Mouse (Mus musculus): ENCODE data around the gene Fam131b. TPM values are rescaled to one million over a fixed set of nuclear protein-coding genes. Genes with fewer than 3 reads are reported as not detected.

Fam131b gene
- polyA plus RNA-seq, 1 experiment = 0.45 TPM

- DNase-seq = no peak
- WGBS = 63% methylated on average over 5 of the region's 5 CpGs
- H3K4me1 ChIP-seq (ENCODE audit: control insufficient read depth, insufficient read depth, low read length) = no peaks in the 10 kb centered on the region
- TF ChIP-seq POLR2A (IDR thresholded peaks at IDR 0.05; ENCODE audit: borderline replicate concordance, extremely low read depth, low read depth, low read length) (no peak), CTCF (IDR thresholded peaks at IDR 0.05; ENCODE audit: insufficient read depth, low read length) (no peak)
- H3K4me3 ChIP-seq (replicated peaks; ENCODE audit: extremely low read depth, low read depth, low read length) = no peak overlapping the region
Measured at GRCm38 (mm10) chr6:42339981-42340380, 15.5 kb upstream of the Fam131b start.

DNA sequence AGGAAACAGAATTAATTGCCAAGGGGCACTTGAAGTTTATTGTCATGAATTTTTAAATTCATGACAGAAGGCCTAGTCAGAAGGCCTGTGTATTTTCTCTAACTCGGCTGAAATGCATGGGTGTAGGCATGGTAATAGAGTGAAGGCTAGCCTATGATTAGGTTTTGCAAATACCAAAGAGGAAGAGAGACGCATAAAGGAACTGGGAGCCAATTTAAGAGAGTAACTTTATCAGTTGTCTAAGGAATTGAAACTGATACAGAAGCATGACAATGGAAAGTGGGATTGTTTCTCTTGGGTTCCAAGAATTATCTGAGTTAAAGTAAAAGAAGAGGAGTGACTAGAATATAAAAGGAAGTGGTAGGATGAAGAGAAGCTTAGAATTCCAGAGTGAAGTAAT lies 14.7 kb upstream of the Fam131b start:
- TF ChIP-seq POLR2A (IDR thresholded peaks at IDR 0.05; ENCODE audit: borderline replicate concordance, extremely low read depth, low read depth, low read length) = no peak
- no peak for TF ChIP-seq CTCF (IDR thresholded peaks at IDR 0.05; ENCODE audit: insufficient read depth, low read length)
- Histone ChIP-seq H3K4me1 (ENCODE audit: control insufficient read depth, insufficient read depth, low read length) (no peaks in the 10 kb centered on the region), H3K4me3 (replicated peaks; ENCODE audit: extremely low read depth, low read depth, low read length) (no peak overlapping the region)
- no peak for DNase-seq
- 83% methylated on average over 2 of the region's 2 CpGs for WGBS

GRCm38 (mm10) chr6:42330946-42331345 lies 6.5 kb upstream of the Fam131b start:
- 92% methylated on average over 3 of the region's 3 CpGs for WGBS
- Histone ChIP-seq H3K4me1 (ENCODE audit: control insufficient read depth, insufficient read depth, low read length) (no peaks in the 10 kb centered on the region), H3K4me3 (replicated peaks; ENCODE audit: extremely low read depth, low read depth, low read length) (no peak overlapping the region)
- no peak for DNase-seq
- TF ChIP-seq POLR2A (IDR thresholded peaks at IDR 0.05; ENCODE audit: borderline replicate concordance, extremely low read depth, low read depth, low read length) (no peak), CTCF (IDR thresholded peaks at IDR 0.05; ENCODE audit: insufficient read depth, low read length) (no peak)

- H3K4me3 ChIP-seq (replicated peaks; ENCODE audit: extremely low read depth, low read depth, low read length) = no peak overlapping the region
- no peaks in the 10 kb centered on the region for H3K4me1 ChIP-seq (ENCODE audit: control insufficient read depth, insufficient read depth, low read length)
- TF ChIP-seq POLR2A (IDR thresholded peaks at IDR 0.05; ENCODE audit: borderline replicate concordance, extremely low read depth, low read depth, low read length) (no peak), CTCF (IDR thresholded peaks at IDR 0.05; ENCODE audit: insufficient read depth, low read length) (no peak)
- no peak for DNase-seq
- 68% methylated on average over 3 of the region's 3 CpGs for WGBS
Measured at GRCm38 (mm10) chr6:42330216-42330615, 5.8 kb upstream of the Fam131b start.

DNA sequence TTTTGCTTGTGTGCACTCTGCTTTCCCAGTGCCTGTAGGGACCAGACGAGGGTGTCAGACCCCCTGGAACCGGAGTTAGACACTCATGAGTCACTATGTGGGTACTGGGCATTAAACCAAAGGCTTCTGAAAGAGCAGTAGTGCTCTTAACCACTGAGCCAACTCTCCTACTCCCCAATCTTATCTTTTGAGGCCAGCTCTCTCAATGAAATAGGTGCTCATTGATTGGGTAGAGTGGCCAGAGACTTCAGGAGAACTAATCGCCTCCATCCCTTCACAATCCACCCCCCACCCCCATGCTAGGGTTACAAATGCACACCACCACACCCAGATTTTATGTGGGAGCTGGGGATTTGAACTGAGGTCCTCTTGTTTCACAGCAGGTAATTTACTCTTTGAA lies 4.3 kb upstream of the Fam131b start:
- no peak for TF ChIP-seq CTCF (IDR thresholded peaks at IDR 0.05; ENCODE audit: insufficient read depth, low read length)
- TF ChIP-seq POLR2A (IDR thresholded peaks at IDR 0.05; ENCODE audit: borderline replicate concordance, extremely low read depth, low read depth, low read length) = no peak
- Histone ChIP-seq H3K4me1 (ENCODE audit: control insufficient read depth, insufficient read depth, low read length) (peaks cover 3% of the 10 kb centered on the region), H3K4me3 (replicated peaks; ENCODE audit: extremely low read depth, low read depth, low read length) (no peak overlapping the region)
- DNase-seq = no peak
- WGBS = 78% methylated on average over 3 of the region's 3 CpGs

- Histone ChIP-seq H3K4me1 (ENCODE audit: control insufficient read depth, insufficient read depth, low read length) (peaks cover 5% of the 10 kb centered on the region), H3K4me3 (replicated peaks; ENCODE audit: extremely low read depth, low read depth, low read length) (no peak overlapping the region)
- no peak for TF ChIP-seq CTCF (IDR thresholded peaks at IDR 0.05; ENCODE audit: insufficient read depth, low read length)
- TF ChIP-seq POLR2A (IDR thresholded peaks at IDR 0.05; ENCODE audit: borderline replicate concordance, extremely low read depth, low read depth, low read length) = no peak
- DNase-seq = no peak
- 82% methylated on average over 3 of the region's 3 CpGs for WGBS
Measured at GRCm38 (mm10) chr6:42326509-42326908, 2.1 kb upstream of the Fam131b start.

GRCm38 (mm10) chr6:42325268-42325609 lies 796 bp upstream of the Fam131b start:
- peak; percentile 82 for TF ChIP-seq CTCF (IDR thresholded peaks at IDR 0.05; ENCODE audit: insufficient read depth, low read length)
- TF ChIP-seq POLR2A (IDR thresholded peaks at IDR 0.05; ENCODE audit: borderline replicate concordance, extremely low read depth, low read depth, low read length) = no peak
- H3K4me1 ChIP-seq (ENCODE audit: control insufficient read depth, insufficient read depth, low read length) = peaks cover 5% of the 10 kb centered on the region
- peak overlapping the region; percentile 44 for H3K4me3 ChIP-seq (replicated peaks; ENCODE audit: extremely low read depth, low read depth, low read length)
- whole genome bisulfite sequencing = 10% methylated on average over 7 of the region's 7 CpGs
- peak; percentile 78 for DNase-seq

GRCm38 (mm10) chr6:42324067-42324481 lies 369 bp downstream of the Fam131b start:
- DNase-seq = no peak
- Histone ChIP-seq H3K4me3 (replicated peaks; ENCODE audit: extremely low read depth, low read depth, low read length) (no peak overlapping the region), H3K4me1 (ENCODE audit: control insufficient read depth, insufficient read depth, low read length) (peaks cover 5% of the 10 kb centered on the region)
- TF ChIP-seq CTCF (IDR thresholded peaks at IDR 0.05; ENCODE audit: insufficient read depth, low read length) (no peak), POLR2A (IDR thresholded peaks at IDR 0.05; ENCODE audit: borderline replicate concordance, extremely low read depth, low read depth, low read length) (no peak)
- under 1% methylated on average over 27 of the region's 32 CpGs for WGBS

GRCm38 (mm10) chr6:42323371-42324066 lies 924 bp downstream of the Fam131b start:
- 5% methylated on average over 28 of the region's 28 CpGs for WGBS
- Histone ChIP-seq H3K4me3 (replicated peaks; ENCODE audit: extremely low read depth, low read depth, low read length) (no peak overlapping the region), H3K4me1 (ENCODE audit: control insufficient read depth, insufficient read depth, low read length) (peaks cover 5% of the 10 kb centered on the region)
- TF ChIP-seq CTCF (IDR thresholded peaks at IDR 0.05; ENCODE audit: insufficient read depth, low read length) (no peak), POLR2A (IDR thresholded peaks at IDR 0.05; ENCODE audit: borderline replicate concordance, extremely low read depth, low read depth, low read length) (no peak)
- no peak for DNase-seq

DNA sequence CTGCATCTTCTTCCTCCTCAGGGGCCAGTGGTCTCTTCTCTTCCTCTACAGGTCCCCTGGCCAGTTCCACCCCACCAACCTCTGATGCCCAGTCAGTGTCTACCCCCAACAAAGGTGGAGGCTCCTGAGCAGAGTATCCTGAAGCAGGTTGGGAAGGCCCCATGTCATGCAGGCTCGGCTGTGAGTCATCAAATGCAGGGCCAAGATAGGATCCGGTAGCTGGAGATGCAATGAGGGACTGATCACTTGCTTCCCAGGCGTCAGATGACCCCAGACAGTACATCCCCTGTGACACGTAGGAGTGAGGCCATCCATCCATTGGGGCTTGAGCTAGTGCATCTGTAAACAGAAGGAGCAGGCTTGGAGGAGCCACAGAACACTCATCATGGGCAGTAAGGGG lies 6.2 kb downstream of the Fam131b start:
- TF ChIP-seq CTCF (IDR thresholded peaks at IDR 0.05; ENCODE audit: insufficient read depth, low read length) = no peak
- no peak for TF ChIP-seq POLR2A (IDR thresholded peaks at IDR 0.05; ENCODE audit: borderline replicate concordance, extremely low read depth, low read depth, low read length)
- H3K4me3 ChIP-seq (replicated peaks; ENCODE audit: extremely low read depth, low read depth, low read length) = no peak overlapping the region
- 71% methylated on average over 4 of the region's 4 CpGs for WGBS
- H3K4me1 ChIP-seq (ENCODE audit: control insufficient read depth, insufficient read depth, low read length) = no peaks in the 10 kb centered on the region
- no peak for DNase-seq

All from lung, adult 2 months (tissue).